ENCODE assay signal across 19 mouse cellular contexts in genomic region chr9:27569054-27569387, GRCm38 (mm10).
DNase-seq lines count a peak whose midpoint lies in the region; ATAC-seq and TF ChIP-seq lines count a peak whose summit lies in the region.
"Had no signal": no experiment of that assay in that cellular context is flagged by ENCODE, and none has a peak within 500 bp of the region (broad histone marks: within the 10 kb centered on the region; RNA-seq: fewer than 3 reads in every experiment).

No protein-coding gene starts in this region.

- DNase-seq in forebrain, postnatal 0 days, result peak; percentile 50
- DNase-seq in midbrain, embryonic 11.5 days (ENCODE audit: low spot score, missing footprints), result peak; percentile 37
- DNase-seq in midbrain, embryonic 14.5 days, result no peak
- DNase-seq in fibroblast of lung, adult 2 months (ENCODE audit: low read depth), result peak; percentile 2
- DNase-seq in right cerebral cortex, postnatal 14 days, result no peak
- DNase-seq: adrenal gland, adult 2 months; adrenal gland, postnatal 25 days; cerebellum, adult 11 months; cerebellum, adult 8-10 months; gastrocnemius, postnatal 36 days; heart, adult 18-20 months; heart, postnatal 10 days; heart, postnatal 4 days had no signal

- H3K27ac ChIP-seq in forebrain, postnatal 0 days (ENCODE audit: low read depth, low read length), result peak overlapping the region; percentile 36; the same call in 1 of the 2 replicates
- no peak overlapping the region for H3K27ac ChIP-seq in forebrain, embryonic 12.5 days
- no peak overlapping the region for H3K27ac ChIP-seq in midbrain, embryonic 11.5 days (ENCODE audit: low read depth, low read length)
- no peak overlapping the region for H3K27ac ChIP-seq in midbrain, embryonic 14.5 days (replicated peaks; ENCODE audit: low read depth, low read length)
- H3K27ac ChIP-seq: embryonic facial prominence, embryonic 15.5 days; heart, embryonic 10.5 days; hindbrain, embryonic 12.5 days; intestine, embryonic 15.5 days had no signal

- H3K9ac ChIP-seq in forebrain, postnatal 0 days, result no peak overlapping the region
- no peak overlapping the region for H3K9ac ChIP-seq in forebrain, embryonic 12.5 days
- no peak overlapping the region for H3K9ac ChIP-seq in midbrain, embryonic 11.5 days (ENCODE audit: low read length)
- H3K9ac ChIP-seq in midbrain, embryonic 14.5 days (replicated peaks; ENCODE audit: low read length), result no peak overlapping the region
- H3K9ac ChIP-seq: embryonic facial prominence, embryonic 15.5 days; hindbrain, embryonic 12.5 days; intestine, embryonic 15.5 days had no signal

- no peaks in the 10 kb centered on the region for H3K27me3 ChIP-seq in forebrain, postnatal 0 days (ENCODE audit: insufficient read depth, low read length)
- H3K27me3 ChIP-seq in forebrain, embryonic 12.5 days, result no peaks in the 10 kb centered on the region
- H3K27me3 ChIP-seq in midbrain, embryonic 11.5 days (ENCODE audit: control insufficient read depth, insufficient read depth, low read length), result no peaks in the 10 kb centered on the region
- no peaks in the 10 kb centered on the region for H3K27me3 ChIP-seq in midbrain, embryonic 14.5 days (ENCODE audit: control insufficient read depth, insufficient read depth, low read length)
- H3K27me3 ChIP-seq: embryonic facial prominence, embryonic 15.5 days; hindbrain, embryonic 12.5 days; intestine, embryonic 15.5 days had no signal

- no peaks in the 10 kb centered on the region for H3K36me3 ChIP-seq in forebrain, postnatal 0 days (ENCODE audit: insufficient read depth)
- H3K36me3 ChIP-seq in forebrain, embryonic 12.5 days (replicated peaks), result no peaks in the 10 kb centered on the region
- no peaks in the 10 kb centered on the region for H3K36me3 ChIP-seq in midbrain, embryonic 11.5 days (ENCODE audit: control insufficient read depth, insufficient read depth, low read length)
- no peaks in the 10 kb centered on the region for H3K36me3 ChIP-seq in midbrain, embryonic 14.5 days (ENCODE audit: control insufficient read depth, insufficient read depth, low read length)
- H3K36me3 ChIP-seq: embryonic facial prominence, embryonic 15.5 days; heart, embryonic 10.5 days; hindbrain, embryonic 12.5 days; intestine, embryonic 15.5 days had no signal

- no peak overlapping the region for H3K4me3 ChIP-seq in forebrain, postnatal 0 days (ENCODE audit: low read depth, low read length)
- no peak overlapping the region for H3K4me3 ChIP-seq in forebrain, embryonic 12.5 days (replicated peaks)
- H3K4me3 ChIP-seq in midbrain, embryonic 11.5 days (ENCODE audit: low read depth, low read length), result no peak overlapping the region
- no peak overlapping the region for H3K4me3 ChIP-seq in midbrain, embryonic 14.5 days (replicated peaks; ENCODE audit: low read depth, low read length)
- H3K4me3 ChIP-seq: embryonic facial prominence, embryonic 15.5 days; erythroblast, embryonic 14.5 days; heart, embryonic 10.5 days; hindbrain, embryonic 12.5 days; intestine, embryonic 15.5 days had no signal

- WGBS in forebrain, postnatal 0 days, result 37% methylated on average over 7 of the region's 7 CpGs
- WGBS in forebrain, embryonic 12.5 days, result 87% methylated on average over 7 of the region's 7 CpGs
- WGBS in midbrain, embryonic 11.5 days, result 94% methylated on average over 7 of the region's 7 CpGs
- 76% methylated on average over 7 of the region's 7 CpGs for WGBS in midbrain, embryonic 14.5 days

- peaks cover 7% of the 10 kb centered on the region; the same call in 1 of the 2 replicates for H3K4me1 ChIP-seq in forebrain, postnatal 0 days (ENCODE audit: insufficient read depth)
- H3K4me1 ChIP-seq in forebrain, embryonic 12.5 days, result no peaks in the 10 kb centered on the region
- H3K4me1 ChIP-seq in midbrain, embryonic 11.5 days (ENCODE audit: control insufficient read depth, insufficient read depth, low read length), result no peaks in the 10 kb centered on the region
- H3K4me1 ChIP-seq in midbrain, embryonic 14.5 days (ENCODE audit: control insufficient read depth, insufficient read depth, low read length), result no peaks in the 10 kb centered on the region
- H3K4me1 ChIP-seq: embryonic facial prominence, embryonic 15.5 days; heart, embryonic 10.5 days; hindbrain, embryonic 12.5 days; intestine, embryonic 15.5 days had no signal

- H3K9me3 ChIP-seq in forebrain, postnatal 0 days (ENCODE audit: low read length), result no peaks in the 10 kb centered on the region
- H3K9me3 ChIP-seq in forebrain, embryonic 12.5 days, result no peaks in the 10 kb centered on the region
- no peaks in the 10 kb centered on the region for H3K9me3 ChIP-seq in midbrain, embryonic 11.5 days (ENCODE audit: control insufficient read depth, low read length)
- no peaks in the 10 kb centered on the region for H3K9me3 ChIP-seq in midbrain, embryonic 14.5 days (ENCODE audit: control insufficient read depth, low read length)
- H3K9me3 ChIP-seq: embryonic facial prominence, embryonic 15.5 days; heart, embryonic 10.5 days; hindbrain, embryonic 12.5 days; intestine, embryonic 15.5 days had no signal

- H3K4me2 ChIP-seq in forebrain, postnatal 0 days (ENCODE audit: low read depth), result no peak overlapping the region
- H3K4me2 ChIP-seq in forebrain, embryonic 12.5 days, result no peak overlapping the region
- H3K4me2 ChIP-seq in midbrain, embryonic 11.5 days, result no peak overlapping the region
- H3K4me2 ChIP-seq in midbrain, embryonic 14.5 days (ENCODE audit: low read length), result no peak overlapping the region
- H3K4me2 ChIP-seq: embryonic facial prominence, embryonic 15.5 days; hindbrain, embryonic 12.5 days; intestine, embryonic 15.5 days had no signal

- TF ChIP-seq CTCF in forebrain, postnatal 0 days (IDR thresholded peaks at IDR 0.05; ENCODE audit: low read depth), result no peak

- peak; percentile 76 for ATAC-seq in forebrain, postnatal 0 days
- ATAC-seq in forebrain, embryonic 12.5 days (ENCODE audit: low FRiP score), result no peak
- ATAC-seq in midbrain, embryonic 11.5 days (ENCODE audit: low FRiP score), result no peak
- ATAC-seq in midbrain, embryonic 14.5 days (ENCODE audit: low FRiP score, low TSS enrichment), result no peak
- ATAC-seq: intestine, embryonic 15.5 days had no signal

Comparison
In these comparisons a context has a peak if more than half of its experiments do, and no peak if none do; other contexts are left out.
1. DNase-seq: peak in forebrain, postnatal 0 days (single experiment), midbrain, embryonic 11.5 days (single experiment) and fibroblast of lung, adult 2 months (single experiment); none in midbrain, embryonic 14.5 days (single experiment) and right cerebral cortex, postnatal 14 days (single experiment).